Mouse (Mus musculus) neural tube, embryonic 12.5 days (tissue): ENCODE results near the gene Ing2. TPM values are rescaled to one million over a fixed set of nuclear protein-coding genes. Genes with fewer than 3 reads are reported as not detected.

Experiments
- ATAC-seq: fragments of 200-750 bp; cut with Nextera tagmentation; 2 replicates; pipeline ENCODE4 v1.8.0; 2017; ENCODE audit warnings: low read depth, mild to moderate bottlenecking, moderate TSS enrichment, moderate library complexity; ENCODE audit not compliant: low FRiP score
- H3K27ac ChIP-seq: fragments of 300-500 bp; sonication (generic); 2 replicates; pipeline ENCODE4 v1.5.1; 2016
- H3K27me3 ChIP-seq: fragments of 300-500 bp; sonication (generic); replicated peaks from 2 replicates; pipeline ENCODE4 v1.6.1; 2016; ENCODE audit warnings: mild to moderate bottlenecking
- H3K36me3 ChIP-seq: fragments of 300-500 bp; sonication (generic); 2 replicates; pipeline ENCODE4 v1.6.1; 2016; ENCODE audit warnings: mild to moderate bottlenecking
- H3K4me1 ChIP-seq: fragments of 300-500 bp; sonication (generic); 2 replicates; pipeline ENCODE4 v1.6.1; 2016
- H3K4me2 ChIP-seq: fragments of 300-500 bp; sonication (generic); replicated peaks from 2 replicates; pipeline ENCODE4 v1.6.1; 2016; ENCODE audit warnings: mild to moderate bottlenecking
- H3K4me3 ChIP-seq: fragments of 300-500 bp; sonication (generic); 2 replicates; pipeline ENCODE4 v1.5.1; 2016
- H3K9ac ChIP-seq: fragments of 300-500 bp; sonication (generic); 2 replicates; pipeline ENCODE4 v1.6.1; 2016; ENCODE audit warnings: mild to moderate bottlenecking
- H3K9me3 ChIP-seq: fragments of 300-500 bp; sonication (generic); 2 replicates; pipeline ENCODE4 v1.6.1; 2016; ENCODE audit warnings: mild to moderate bottlenecking
- WGBS: fragments of 180-500 bp; shearing (Covaris S2); methylation state at CpG from one replicate; pipeline ENCODE4 v1.1.7; 2016; 5-methylcytosine and 5-hydroxymethylcytosine counted together
- polyA plus RNA-seq: library from polyadenylated mRNA; unstranded; fragments of >200 nt; fragmentation: Nextera tagmentation; extraction: Ambion mirVana; gene quantifications from 2 replicates; pipeline ENCODE4 v1.2.1, GENCODE M21; 2016

The Ing2 gene
- 14.3 and 15.5 TPM in 2 replicates for polyA plus RNA-seq

GRCm38 (mm10) chr8:47674777-47675710 is at the start of gene Ing2:
Gene Ing2 (minus strand): TSS chr8:47675556.
- WGBS, result under 1% methylated on average over 106 of the region's 106 CpGs

GRCm38 (mm10) chr8:47721609-47722008 is 46.3 kb upstream of the Ing2 start:
- H3K4me2 ChIP-seq, result no peak overlapping the region
- H3K4me1 ChIP-seq, result no peaks in the 10 kb centered on the region
- H3K27ac ChIP-seq, result no peak overlapping the region
- no peaks in the 10 kb centered on the region for H3K9me3 ChIP-seq
- WGBS, result 68% methylated on average over 4 of the region's 4 CpGs
- no peak overlapping the region for H3K4me3 ChIP-seq
- H3K36me3 ChIP-seq, result no peaks in the 10 kb centered on the region
- H3K9ac ChIP-seq, result no peak overlapping the region
- no peak for ATAC-seq
- H3K27me3 ChIP-seq, result no peaks in the 10 kb centered on the region

More at GRCm38 (mm10) chr8:47674777-47675710, at the start of gene Ing2:
- H3K27me3 ChIP-seq, result no peaks in the 10 kb centered on the region
- H3K9ac ChIP-seq, result peak within 1 kb of the TSS; percentile 85
- no peaks in the 10 kb centered on the region for H3K9me3 ChIP-seq
- ATAC-seq, result peak; percentile 87
- H3K27ac ChIP-seq, result peak within 1 kb of the TSS; percentile 87
- H3K4me3 ChIP-seq, result peak within 1 kb of the TSS; percentile 88
- H3K4me2 ChIP-seq, result peak within 1 kb of the TSS; percentile 76
- H3K36me3 ChIP-seq, result no peaks in the 10 kb centered on the region
- H3K4me1 ChIP-seq, result peaks cover 5% of the 10 kb centered on the region; the same call in 1 of the 2 replicates

GRCm38 (mm10) chr8:47718641-47719040 is 43.3 kb upstream of the Ing2 start:
- Histone ChIP-seq H3K27me3 (no peaks in the 10 kb centered on the region), H3K9me3 (no peaks in the 10 kb centered on the region), H3K4me2 (no peak overlapping the region; the same call in 1 of the 2 replicates), H3K4me1 (no peaks in the 10 kb centered on the region), H3K9ac (no peak overlapping the region), H3K27ac (no peak overlapping the region), H3K36me3 (no peaks in the 10 kb centered on the region), H3K4me3 (no peak overlapping the region)
- ATAC-seq, result no peak
- 20% methylated on average over 11 of the region's 11 CpGs for WGBS

- under 1% methylated on average over 114 of the region's 114 CpGs for WGBS
- peak; percentile 88 for ATAC-seq
- H3K9ac ChIP-seq, result peak within 1 kb of the TSS; percentile 94
These were observed 38.7 kb upstream of the Ing2 start, which contains the start of gene Cdkn2aip for GRCm38 (mm10) chr8:47713761-47714745. Gene Cdkn2aip (minus strand): TSS chr8:47713932.

GRCm38 (mm10) chr8:47713171-47713663 is 37.9 kb upstream of the Ing2 start:
- Histone ChIP-seq H3K9ac (peak overlapping the region; percentile 94), H3K36me3 (peaks cover 20% of the 10 kb centered on the region), H3K4me1 (peaks cover 7% of the 10 kb centered on the region), H3K9me3 (no peaks in the 10 kb centered on the region), H3K4me2 (peak overlapping the region; percentile 69), H3K4me3 (peak overlapping the region; percentile 96), H3K27ac (peak overlapping the region; percentile 92), H3K27me3 (no peaks in the 10 kb centered on the region)
- ATAC-seq, result peak; percentile 54
- under 1% methylated on average over 44 of the region's 44 CpGs for WGBS

More at GRCm38 (mm10) chr8:47713761-47714745, 38.7 kb upstream of the Ing2 start, which contains the start of gene Cdkn2aip:
- peaks cover 7% of the 10 kb centered on the region for H3K4me1 ChIP-seq
- no peaks in the 10 kb centered on the region for H3K27me3 ChIP-seq
- peak within 1 kb of the TSS; percentile 69 for H3K4me2 ChIP-seq
- H3K36me3 ChIP-seq, result peaks cover 14% of the 10 kb centered on the region
- no peaks in the 10 kb centered on the region for H3K9me3 ChIP-seq
- H3K4me3 ChIP-seq, result peak within 1 kb of the TSS; percentile 96
- H3K27ac ChIP-seq, result peak within 1 kb of the TSS; percentile 92

GRCm38 (mm10) chr8:47708106-47708505 is 32.8 kb upstream of the Ing2 start:
- H3K4me3 ChIP-seq, result no peak overlapping the region
- H3K36me3 ChIP-seq, result peaks cover 36% of the 10 kb centered on the region
- 88% methylated on average over 5 of the region's 5 CpGs for WGBS
- no peak overlapping the region for H3K9ac ChIP-seq
- H3K27me3 ChIP-seq, result no peaks in the 10 kb centered on the region
- no peak overlapping the region for H3K27ac ChIP-seq
- H3K4me2 ChIP-seq, result no peak overlapping the region
- H3K4me1 ChIP-seq, result peaks cover 7% of the 10 kb centered on the region
- no peaks in the 10 kb centered on the region for H3K9me3 ChIP-seq
- ATAC-seq, result no peak

GRCm38 (mm10) chr8:47706746-47707145 is 31.4 kb upstream of the Ing2 start:
- H3K4me1 ChIP-seq, result peaks cover 1% of the 10 kb centered on the region
- H3K4me3 ChIP-seq, result no peak overlapping the region
- H3K9me3 ChIP-seq, result no peaks in the 10 kb centered on the region
- no peak overlapping the region for H3K4me2 ChIP-seq
- H3K27ac ChIP-seq, result no peak overlapping the region
- ATAC-seq, result no peak
- H3K27me3 ChIP-seq, result no peaks in the 10 kb centered on the region
- no peak overlapping the region for H3K9ac ChIP-seq
- peaks cover 33% of the 10 kb centered on the region for H3K36me3 ChIP-seq
- 96% methylated on average over 8 of the region's 8 CpGs for WGBS

- Histone ChIP-seq H3K4me2 (no peak overlapping the region), H3K27ac (no peak overlapping the region), H3K4me1 (no peaks in the 10 kb centered on the region), H3K9ac (no peak overlapping the region), H3K4me3 (no peak overlapping the region), H3K36me3 (peaks cover 9% of the 10 kb centered on the region; the same call in 1 of the 2 replicates), H3K9me3 (no peaks in the 10 kb centered on the region), H3K27me3 (no peaks in the 10 kb centered on the region)
- 61% methylated on average over 1 of the region's 1 CpGs for WGBS
- ATAC-seq, result no peak
These were observed 27.0 kb upstream of the Ing2 start for GRCm38 (mm10) chr8:47702333-47702732.

GRCm38 (mm10) chr8:47697696-47698095 is 22.3 kb upstream of the Ing2 start:
- ATAC-seq, result no peak
- no peak overlapping the region for H3K4me2 ChIP-seq
- H3K27ac ChIP-seq, result no peak overlapping the region
- H3K9me3 ChIP-seq, result no peaks in the 10 kb centered on the region
- WGBS, result 69% methylated on average over 1 of the region's 1 CpGs
- no peaks in the 10 kb centered on the region for H3K4me1 ChIP-seq
- no peaks in the 10 kb centered on the region for H3K36me3 ChIP-seq
- no peak overlapping the region for H3K4me3 ChIP-seq
- no peak overlapping the region for H3K9ac ChIP-seq
- no peaks in the 10 kb centered on the region for H3K27me3 ChIP-seq

GRCm38 (mm10) chr8:47695431-47696105 is 20.2 kb upstream of the Ing2 start:
- Histone ChIP-seq H3K27me3 (no peaks in the 10 kb centered on the region), H3K9me3 (no peaks in the 10 kb centered on the region), H3K4me1 (no peaks in the 10 kb centered on the region), H3K4me2 (no peak overlapping the region), H3K9ac (no peak overlapping the region), H3K27ac (no peak overlapping the region), H3K4me3 (no peak overlapping the region), H3K36me3 (no peaks in the 10 kb centered on the region)
- no peak for ATAC-seq
- 88% methylated on average over 5 of the region's 5 CpGs for WGBS

- no peaks in the 10 kb centered on the region for H3K27me3 ChIP-seq
- no peaks in the 10 kb centered on the region; the same call in 1 of the 2 replicates for H3K9me3 ChIP-seq
- no peak overlapping the region for H3K9ac ChIP-seq
- H3K4me3 ChIP-seq, result no peak overlapping the region
- WGBS, result 19% methylated on average over 2 of the region's 2 CpGs
- no peak for ATAC-seq
- H3K4me1 ChIP-seq, result no peaks in the 10 kb centered on the region
- H3K36me3 ChIP-seq, result no peaks in the 10 kb centered on the region
- H3K27ac ChIP-seq, result no peak overlapping the region
- H3K4me2 ChIP-seq, result no peak overlapping the region
These were observed 17.8 kb upstream of the Ing2 start for GRCm38 (mm10) chr8:47693119-47693518.
